Mouse (Mus musculus) retina, postnatal 1 day (tissue): ENCODE measurements at regions not wholly inside any gene's neighbourhood (a gene's known extent, or its start where the extent isn't known, plus 50 kb on each side); places are given as distances from the start of the nearest gene placed in this dataset.
A peak's percentile ranks its signal among the peaks of the same experiment; 100 is the strongest.
"Not testable (repeated sequence)": the region's sequence is repeated elsewhere in the genome, so short reads cannot be mapped to it uniquely, and the experiment has no call there.

Experiments
- DNase-seq: peaks from one replicate; pipeline ENCODE4 v3.0.0-alpha.2; 2012

DNA sequence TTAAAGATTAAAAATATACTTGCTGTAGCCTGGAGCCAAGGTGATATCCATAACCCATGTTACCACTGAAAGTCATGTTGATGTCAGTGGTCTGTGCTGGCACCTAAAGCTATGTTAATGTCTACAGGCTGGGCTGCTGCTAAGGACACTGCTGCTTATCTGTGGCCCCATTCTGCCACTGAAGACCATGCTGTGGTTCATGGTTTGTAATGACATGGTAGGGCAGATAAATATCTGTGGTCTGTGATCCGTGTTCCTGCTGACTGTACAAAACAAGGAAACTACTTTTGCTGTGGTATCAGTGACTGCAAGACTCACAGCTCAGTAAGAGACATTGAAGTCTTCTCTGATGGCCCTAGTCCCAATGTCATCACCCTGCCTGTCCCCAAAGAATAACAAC is 245.7 kb downstream of the Slco4c1 start:
- no peak for DNase-seq

DNA sequence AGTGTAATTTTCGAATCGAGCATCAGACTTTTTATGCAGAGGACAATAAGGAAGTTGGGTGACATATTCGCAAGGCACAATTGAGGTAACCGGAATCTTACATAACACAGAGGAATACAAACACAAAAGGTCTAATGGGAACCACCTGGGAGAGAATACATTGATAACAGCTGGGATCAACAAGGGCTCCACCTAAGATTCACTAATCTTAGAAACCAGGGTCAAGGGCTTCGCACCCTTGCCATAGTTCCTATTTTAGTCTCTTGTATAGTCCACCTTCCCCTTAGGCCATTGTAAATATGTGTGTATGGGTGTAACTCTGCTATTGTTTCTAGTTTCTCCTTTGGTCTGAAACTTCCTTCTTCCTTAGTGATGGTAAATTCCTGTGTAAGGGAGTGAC is 246.6 kb downstream of the Slco4c1 start:
- DNase-seq: not testable (repeated sequence)

DNA sequence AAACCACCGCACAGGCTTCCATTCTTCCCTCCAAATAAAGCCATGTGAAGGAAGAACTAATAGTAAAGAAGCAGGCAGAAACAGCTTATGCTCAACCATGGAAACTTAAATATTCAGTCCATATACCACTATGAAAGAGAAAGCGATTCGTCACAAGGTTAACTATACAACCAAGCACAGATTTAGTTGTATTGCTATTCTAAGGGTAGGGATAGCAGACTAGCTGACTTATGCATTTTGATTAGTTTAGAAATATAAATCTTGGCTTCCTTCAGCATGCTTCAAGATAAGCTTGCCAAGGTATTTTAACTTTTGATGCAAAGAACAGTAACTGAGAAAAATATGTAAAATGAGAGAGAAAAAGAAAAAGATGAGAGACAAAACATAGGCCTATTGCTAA is 275.8 kb downstream of the Slco4c1 start:
- no peak for DNase-seq

DNA sequence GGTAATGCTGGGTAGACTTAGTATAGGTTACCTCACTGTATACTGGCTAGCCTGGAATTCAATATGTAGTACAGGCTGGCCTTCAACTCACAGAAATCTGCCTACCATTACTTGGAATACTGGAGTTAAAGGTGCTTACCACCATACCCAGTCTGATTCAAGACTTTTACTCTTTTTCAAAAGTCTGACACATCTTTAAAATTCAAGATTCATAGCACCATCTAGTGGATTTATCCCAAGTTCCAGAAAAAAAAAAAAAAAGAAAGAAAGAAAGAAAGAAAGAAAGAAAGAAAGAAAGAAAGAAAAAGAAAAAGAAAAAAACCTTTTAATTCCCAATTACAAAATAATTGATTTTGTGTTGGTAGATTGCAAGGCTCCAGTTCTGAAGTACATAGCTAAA is 302.7 kb downstream of the Slco4c1 start:
- DNase-seq: no peak

DNA sequence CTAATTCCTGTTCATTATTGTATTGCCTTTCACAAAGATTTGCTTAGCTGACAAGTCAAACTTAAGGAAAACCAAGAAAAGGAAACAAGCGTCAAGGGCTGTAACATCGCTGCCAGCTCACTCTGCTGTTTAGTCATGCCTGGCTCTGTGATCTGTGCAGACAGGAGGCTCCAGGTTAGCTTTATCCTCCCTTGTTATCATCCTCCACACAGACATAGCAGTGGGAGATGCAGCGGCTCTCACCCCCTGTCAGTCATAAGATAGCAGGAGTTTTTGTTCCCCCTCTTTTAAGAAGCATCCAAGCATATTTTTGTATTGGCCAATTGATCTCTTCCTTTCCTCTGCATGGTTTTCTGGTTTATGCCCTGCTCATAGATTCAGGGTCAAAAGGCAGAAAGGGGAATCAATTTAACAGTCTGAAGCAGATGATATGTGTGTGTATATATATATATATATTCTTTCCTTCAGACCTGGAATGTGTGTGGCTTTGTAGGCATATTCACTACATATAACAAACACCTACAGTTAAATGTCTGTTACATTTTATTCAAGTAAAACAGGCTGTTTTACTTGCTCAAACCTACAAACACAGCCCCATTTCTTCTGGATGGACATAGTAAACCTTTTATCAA is 308.6 kb downstream of the Slco4c1 start:
- no peak for DNase-seq

DNA sequence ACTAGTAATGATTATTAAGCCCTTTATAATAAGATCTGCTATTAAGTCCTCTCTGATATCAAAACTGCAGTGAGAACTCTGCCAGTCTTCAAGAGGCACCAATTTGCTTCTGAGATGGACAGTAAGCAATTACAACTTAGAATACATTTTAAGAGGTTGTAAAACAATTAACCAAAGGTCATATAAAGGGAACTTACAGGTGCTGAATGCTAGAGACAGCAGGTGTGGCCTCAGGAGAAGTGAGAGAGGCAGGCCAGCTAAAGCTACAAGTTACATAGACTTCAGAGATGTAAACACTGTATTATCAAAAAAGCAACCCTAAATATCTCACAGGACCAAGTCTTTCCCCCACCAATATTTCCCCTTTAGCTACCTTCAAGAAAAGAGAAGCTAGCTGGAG is 315.7 kb downstream of the Slco4c1 start:
- DNase-seq: no peak

DNA sequence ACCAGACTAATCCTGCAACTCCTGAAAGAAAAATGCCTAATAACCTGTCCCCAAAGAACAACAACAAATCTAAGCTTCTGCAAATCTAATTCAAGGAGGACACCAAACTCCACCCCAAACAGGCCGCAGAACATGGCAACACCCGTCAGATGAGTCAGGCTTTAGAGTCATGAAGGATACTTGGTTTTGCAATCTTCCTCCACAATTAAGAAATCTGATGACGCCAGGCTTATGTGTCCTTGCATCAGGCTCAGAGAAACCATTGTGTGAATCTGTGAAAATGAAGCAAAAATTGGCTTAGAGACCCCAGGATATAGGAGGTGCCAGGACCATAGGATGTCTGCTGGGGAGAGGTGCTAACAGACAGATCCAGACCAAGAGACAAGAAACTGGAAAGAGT is 352.6 kb downstream of the Slco4c1 start:
- no peak for DNase-seq

DNA sequence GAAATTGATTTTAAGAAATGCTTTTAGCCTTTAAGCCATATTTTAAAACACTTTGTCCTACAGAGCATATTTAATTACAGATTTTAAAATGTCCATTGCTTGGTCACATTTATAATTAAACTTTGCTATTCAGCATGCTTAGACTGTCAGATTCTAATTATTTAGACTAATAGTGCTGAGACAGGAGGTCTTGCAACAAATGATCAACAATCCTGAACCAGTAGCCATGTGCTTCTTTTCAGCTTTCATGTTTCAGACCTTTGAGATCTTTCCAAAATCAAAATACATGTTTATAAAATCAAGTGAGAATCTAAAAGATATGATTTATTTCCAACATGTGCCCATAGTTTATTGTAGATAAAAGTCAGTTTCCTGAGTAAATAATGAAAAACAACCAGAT is 371.0 kb downstream of the Slco4c1 start:
- DNase-seq: no peak

DNA sequence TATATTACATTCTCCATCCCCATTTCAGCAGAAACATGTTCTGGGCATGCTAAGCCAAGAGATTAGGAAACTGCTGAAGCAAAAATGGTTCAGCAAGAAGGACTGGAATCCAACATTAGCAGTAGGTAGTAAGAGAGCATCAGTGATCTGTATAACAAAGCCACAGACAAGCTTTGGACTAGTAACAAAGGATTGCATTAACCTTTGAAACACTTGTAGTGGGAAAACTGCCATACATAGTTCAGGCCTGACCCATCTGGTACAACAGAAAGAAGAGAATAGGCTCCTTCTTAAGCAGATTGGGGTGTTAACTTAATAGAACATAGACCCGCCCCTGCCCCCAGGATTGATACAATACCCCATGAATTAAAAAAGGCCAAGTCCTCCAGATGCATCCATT is 389.2 kb downstream of the Slco4c1 start:
- no peak for DNase-seq

DNA sequence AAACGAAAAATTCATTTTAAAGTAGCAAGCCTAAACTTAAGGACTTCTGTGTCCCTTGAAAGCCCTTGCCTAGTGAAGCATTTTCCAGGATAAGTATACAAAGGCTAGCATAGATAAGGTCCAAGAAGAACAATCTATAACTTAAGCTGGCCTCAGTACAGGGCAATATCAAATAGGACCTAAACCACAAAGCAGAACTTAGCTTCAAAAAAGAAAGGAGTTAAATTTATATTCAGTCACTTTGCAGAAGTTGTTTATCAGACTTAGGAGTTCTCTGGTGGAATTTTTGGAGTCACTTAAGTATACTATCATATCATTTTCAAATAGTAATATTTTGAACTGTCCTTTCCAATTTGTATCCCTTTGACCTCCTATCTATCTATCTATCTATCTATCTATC is 421.1 kb downstream of the Slco4c1 start:
- no peak for DNase-seq

DNA sequence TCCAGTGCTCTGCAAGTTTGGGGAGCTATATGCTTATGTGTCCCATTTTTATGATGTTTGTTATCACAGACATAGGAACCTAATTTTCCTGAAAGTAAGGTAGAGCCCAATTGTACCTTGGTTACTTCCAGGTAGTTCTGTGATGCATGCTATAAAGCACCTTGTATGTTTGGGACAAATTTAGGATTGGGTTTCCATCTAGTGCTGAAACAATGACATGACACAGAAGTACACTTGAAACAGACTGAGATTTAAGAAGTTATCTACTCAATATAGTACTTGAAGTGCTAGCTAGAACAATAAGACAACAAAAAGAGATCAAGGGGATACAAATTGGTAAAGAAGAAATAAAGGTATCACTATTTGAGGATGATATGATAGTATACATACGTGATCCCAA is 426.8 kb downstream of the Slco4c1 start:
- no peak for DNase-seq

DNA sequence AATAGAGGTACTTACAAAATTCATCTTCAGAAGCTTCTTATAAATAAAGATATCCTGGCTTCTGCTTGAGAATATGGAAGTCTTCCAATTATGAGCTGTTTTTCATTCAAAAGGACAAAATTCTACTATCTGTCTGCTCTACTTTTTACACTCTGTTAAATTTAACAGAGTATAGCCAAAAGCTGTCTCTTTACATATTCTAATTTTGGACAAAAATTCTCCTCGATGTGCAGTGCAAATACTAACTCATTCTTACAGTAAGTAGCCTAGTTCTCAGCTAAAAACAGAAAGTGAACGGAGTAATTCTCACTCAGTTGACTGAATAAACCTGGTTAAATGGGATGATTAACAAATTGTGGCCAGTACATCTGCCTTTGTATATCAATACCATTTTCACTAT is 438.9 kb downstream of the Slco4c1 start:
- no peak for DNase-seq

DNA sequence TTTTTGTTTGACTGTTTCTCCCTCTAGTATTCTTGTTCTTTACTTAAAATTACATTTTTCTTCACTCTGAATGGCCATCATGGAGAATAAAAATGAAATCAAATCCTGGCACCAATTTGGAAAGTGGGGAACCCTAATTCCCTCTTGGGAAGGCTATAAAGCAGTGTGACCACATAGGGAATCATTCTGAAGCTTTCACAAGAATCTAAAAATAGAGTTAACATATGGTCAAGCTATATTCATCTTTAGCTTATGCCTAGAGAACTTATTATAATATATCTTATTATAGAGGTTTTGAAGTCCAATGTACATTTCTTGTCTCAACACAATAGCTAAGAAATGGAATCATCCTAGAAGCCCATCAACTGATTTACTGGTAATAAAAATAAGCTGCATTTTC is 448.5 kb downstream of the Slco4c1 start:
- no peak for DNase-seq

DNA sequence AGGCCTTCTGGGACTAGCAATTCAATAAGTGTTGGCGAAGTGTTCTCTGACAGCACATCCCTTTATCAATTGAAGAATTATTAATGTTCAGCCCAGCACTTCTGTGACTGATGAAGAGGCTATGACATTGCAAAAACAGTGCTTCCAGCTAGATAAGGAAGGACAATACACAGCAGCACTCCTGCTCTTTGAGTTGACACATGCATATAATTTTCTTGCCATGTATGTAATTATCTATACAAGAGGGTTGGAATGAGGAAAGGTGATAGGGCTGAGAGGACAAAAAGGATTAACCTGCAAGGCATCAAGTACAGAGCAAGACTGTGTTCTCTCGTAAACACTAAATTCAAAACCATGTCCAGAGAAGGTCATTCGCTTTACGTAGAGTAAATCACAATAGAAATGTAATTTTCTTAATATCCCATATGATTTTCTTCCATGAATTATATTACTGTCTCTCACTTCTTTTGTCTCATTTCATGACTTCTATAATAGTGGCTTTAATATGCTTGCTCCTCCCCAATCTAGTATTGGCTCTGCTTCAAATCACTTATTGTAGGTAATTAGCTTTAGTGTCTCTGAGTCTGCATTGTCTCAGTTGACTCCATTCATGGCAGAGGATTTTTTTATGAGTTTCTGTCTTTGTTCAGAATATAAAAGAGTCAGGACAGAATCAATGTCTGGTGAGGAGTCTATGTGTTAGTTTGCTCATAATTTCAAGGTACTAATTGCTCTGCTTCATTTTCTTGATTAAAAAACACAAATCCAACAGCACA is 460.9 kb downstream of the Slco4c1 start:
- DNase-seq: no peak

DNA sequence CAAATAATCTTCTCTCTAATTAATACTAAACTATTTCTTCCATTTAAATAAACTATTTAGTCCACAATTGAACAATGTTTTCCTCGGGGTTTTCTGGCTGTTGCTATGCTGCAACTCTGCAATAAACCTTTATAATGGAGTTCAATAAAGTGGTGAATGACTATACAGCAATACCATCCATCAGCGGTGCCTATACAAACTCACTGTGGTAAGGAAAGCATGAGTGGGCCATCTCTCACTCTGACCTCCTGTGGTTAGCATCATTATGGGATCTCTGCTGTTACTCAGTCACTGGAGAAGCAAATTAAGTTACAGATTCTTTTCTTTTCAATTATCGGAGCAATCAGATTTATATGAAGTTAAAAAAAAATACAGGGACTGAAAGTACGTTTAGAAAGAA is 474.0 kb downstream of the Slco4c1 start:
- no peak for DNase-seq

DNA sequence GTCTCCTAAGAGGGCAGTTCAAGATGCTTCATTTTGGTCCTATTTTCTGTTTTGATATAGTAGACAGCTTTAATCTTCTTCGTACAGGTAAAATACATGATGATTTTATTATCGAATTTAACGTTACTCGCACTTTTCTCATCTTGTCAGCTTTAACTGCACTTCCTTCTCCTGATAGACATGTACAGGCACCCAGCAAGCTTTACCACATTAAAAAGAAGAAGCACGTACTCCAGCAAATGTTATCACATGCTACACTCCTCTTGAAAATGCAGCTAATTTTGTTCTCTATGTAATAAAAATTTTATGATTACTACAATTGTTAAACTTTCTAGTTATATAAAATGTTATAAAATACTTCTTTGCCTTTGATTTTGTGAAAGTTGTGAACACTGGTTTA is 483.6 kb downstream of the Slco4c1 start:
- no peak for DNase-seq

DNA sequence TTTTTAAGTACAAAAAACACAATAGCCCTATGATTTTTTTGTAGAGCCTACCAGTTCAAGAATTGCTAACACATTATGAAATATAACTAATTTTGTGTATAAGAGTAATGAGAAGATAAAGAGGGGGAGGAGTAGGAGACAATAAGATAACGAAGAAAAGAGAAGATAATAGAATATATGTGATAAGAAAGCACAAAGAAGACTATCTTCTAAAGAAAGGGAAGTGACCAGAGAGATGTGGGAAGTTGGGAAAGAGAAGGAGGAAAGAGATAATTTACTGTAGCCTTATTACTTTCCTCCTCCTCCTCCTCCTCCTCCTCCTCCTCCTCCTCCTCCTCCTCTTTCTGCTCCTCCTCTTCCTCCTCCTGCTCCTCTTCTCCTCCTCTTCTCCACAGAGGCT is 486.1 kb downstream of the Slco4c1 start:
- no peak for DNase-seq

DNA sequence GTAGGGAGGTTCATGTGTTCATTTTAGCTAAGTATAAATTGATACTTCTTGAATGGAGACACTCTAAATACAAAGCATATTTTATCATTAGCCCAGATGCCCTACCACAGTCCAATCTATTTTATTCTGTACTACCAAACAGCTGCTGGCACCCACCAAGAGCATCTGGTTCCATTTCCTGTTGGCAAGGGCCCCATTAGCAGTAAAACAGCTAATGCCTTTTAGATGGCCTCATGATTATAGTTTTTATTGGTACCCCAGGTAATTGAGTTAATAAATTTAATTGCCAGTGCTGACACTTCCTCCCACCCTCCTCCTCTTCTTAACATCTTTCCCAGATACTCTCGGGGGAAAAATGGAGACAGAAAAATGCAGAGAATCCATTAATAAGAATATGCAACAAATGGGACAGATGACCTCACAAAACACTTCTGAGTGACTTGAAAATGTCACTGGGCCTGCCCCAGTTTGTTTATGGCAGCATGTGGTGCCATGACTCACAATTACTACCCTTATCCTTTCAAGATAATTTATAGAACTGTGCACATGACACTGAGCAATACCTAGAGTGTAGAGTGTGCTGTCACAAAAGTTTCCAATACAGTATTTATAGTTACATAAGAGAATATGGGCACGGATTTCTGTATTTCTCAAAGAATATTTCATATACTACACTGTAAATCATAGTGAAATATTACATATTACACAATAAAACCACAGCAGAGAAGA is 509.1 kb downstream of the Slco4c1 start:
- DNase-seq: no peak

DNA sequence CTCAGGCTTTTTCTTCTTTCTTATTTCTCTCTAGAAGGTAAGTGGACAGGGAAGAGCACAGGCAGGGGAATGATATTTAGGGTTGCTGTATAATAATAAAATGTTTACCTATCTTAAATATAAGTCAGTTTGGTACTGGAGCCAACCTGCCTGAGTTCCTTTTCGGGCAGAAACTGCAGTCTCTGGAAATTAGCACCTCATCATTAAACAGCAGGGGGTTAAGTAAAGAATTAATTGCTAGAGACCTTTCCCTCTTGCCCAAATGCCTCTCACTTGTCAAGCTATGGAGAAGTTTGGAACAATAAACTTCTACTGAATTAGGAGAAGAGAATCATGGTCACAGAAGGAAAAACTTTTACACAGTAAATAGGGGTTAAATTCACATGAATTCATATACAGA is 524.7 kb downstream of the Slco4c1 start:
- DNase-seq: peak; percentile 4

DNA sequence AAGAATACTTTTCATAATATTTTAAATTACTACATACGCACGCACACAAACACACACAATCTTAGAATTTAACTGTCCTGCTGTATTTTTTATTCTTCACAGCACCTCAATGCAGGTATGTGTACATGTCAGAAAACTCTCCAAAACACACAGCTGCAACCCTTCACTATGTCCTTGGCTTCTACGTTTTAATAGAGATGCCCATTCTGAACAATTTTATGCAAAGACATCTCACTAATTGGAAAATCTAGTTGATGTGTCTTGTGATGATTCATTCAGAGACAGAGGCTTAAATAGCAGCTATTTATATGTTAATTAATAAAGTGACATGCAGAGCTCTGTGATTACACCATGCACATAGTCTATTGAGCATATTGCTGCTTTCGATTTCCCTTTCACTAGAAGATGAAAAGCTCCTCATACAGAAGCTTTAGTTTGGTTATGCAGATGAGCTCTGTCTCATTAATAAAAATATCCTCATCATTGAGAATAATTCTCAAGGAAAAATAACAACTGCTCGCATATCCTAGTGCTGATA is 525.4 kb downstream of the Slco4c1 start:
- peak; percentile 33 for DNase-seq

DNA sequence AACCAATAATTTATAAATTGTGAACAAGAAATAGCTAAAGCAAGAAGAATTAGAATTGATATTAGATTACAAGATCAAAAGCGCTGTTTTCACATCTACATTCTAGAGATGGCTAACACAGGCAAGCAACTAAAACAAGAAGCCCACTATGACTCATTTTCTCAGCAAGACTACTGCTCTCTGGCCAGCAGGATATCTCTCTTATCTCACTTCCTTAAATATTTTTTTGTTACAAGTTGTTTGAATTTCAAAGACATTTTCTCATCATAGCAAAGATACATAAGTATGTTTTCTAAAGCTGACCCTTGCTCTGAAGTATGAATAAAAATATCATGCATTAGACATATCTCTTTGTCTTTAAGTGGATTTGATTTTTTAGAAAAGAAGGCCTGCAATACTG is 556.2 kb downstream of the Slco4c1 start:
- DNase-seq: no peak

DNA sequence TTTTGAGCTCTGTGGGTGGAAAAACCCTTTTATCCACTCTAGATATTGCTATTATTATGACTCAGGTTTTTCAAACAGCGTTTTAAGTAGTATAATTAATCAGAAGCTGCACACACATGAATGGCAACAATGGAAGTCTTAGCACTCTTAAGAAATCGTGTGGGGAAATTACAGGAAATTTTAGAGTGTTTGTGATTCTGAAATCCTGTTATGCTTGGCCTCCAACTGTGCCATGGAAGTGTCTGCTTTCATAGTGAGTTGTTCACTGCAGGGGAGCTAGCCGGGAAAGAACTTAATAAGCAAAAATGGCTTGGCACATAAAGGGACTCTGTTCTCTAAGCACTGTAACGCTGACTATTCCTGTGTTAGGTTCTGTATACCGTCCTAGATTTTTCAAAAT is 570.7 kb downstream of the Slco4c1 start:
- DNase-seq: peak; percentile 71

DNA sequence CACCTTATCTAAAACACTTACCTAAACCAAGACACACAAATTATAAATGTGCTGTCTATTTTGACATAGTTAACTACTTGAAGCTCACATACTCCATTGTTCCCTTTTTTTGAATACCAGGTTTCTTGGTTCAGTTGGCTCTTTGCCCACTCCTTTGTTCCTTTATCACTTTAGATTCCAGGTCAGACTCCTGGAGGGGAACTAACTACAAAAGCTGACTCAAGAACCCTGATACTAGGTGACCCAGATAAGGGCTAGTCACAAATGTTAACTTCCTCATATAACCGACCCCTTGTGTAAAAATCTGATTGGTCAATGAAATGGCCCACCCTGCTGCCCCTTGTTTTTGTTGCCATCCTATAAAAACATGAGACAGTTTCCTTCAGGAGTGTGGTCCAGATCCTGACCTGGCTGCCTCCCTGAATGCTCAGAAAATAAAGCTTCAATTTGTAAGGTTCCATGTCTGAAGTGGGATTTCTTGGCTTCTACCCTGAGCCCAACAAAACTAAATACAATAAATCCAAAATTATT is 593.9 kb downstream of the Slco4c1 start:
- no peak for DNase-seq

DNA sequence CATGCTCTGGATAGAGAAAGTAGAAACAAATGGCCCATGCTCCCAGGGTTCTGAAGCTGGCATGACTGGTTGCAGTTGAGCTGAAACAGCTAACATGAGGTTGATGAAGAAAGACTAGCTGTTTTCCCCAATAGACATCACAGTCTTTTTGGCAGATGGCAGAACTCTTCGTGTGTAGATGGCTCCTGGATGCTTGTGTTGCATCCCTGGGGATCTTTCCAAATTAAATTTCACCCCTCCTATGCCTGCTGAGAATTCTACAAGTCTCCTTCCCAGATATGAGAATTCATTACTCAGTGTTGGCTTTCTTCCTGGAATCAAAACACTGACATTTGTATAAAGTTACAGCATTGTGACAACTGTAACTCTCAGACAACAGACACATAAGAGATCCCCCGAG is 595.3 kb downstream of the Slco4c1 start:
- no peak for DNase-seq
